Mouse (Mus musculus) right cerebral cortex, postnatal 10 days (tissue): Measurements from ENCODE around the gene Ptprg.

Source experiments
- DNase-seq, 2 experiments: peaks; one replicate each; pipeline ENCODE4 v3.0.0; 2021; ENCODE audit warnings: low spot score in 2 of 2

Ptprg gene

GRCm38 (mm10) chr14:11564456-11564855 lies 11.1 kb downstream of the Ptprg start:
- DNase-seq: no peak

- DNase-seq: no peak
Observed at GRCm38 (mm10) chr14:11565283-11565682, 12.0 kb downstream of the Ptprg start.

GRCm38 (mm10) chr14:11569734-11570133 lies 16.4 kb downstream of the Ptprg start:
- no peak for DNase-seq

- no peak for DNase-seq
Observed at GRCm38 (mm10) chr14:11571766-11572394, 18.5 kb downstream of the Ptprg start.

GRCm38 (mm10) chr14:11572395-11572784 lies 19.1 kb downstream of the Ptprg start:
- no peak for DNase-seq

GRCm38 (mm10) chr14:11573710-11574109 lies 20.4 kb downstream of the Ptprg start:
- DNase-seq: no peak

- DNase-seq: no peak
Observed at GRCm38 (mm10) chr14:11577276-11577909, 24.1 kb downstream of the Ptprg start.

- DNase-seq: no peak
Observed at GRCm38 (mm10) chr14:11577910-11578309, 24.6 kb downstream of the Ptprg start.

GRCm38 (mm10) chr14:11578492-11578967 lies 25.2 kb downstream of the Ptprg start:
- DNase-seq: no peak

- DNase-seq: no peak
Observed at GRCm38 (mm10) chr14:11579950-11580349, 26.6 kb downstream of the Ptprg start.

GRCm38 (mm10) chr14:11584263-11584662 lies 30.9 kb downstream of the Ptprg start:
- no peak for DNase-seq

- DNase-seq: no peak
Observed at GRCm38 (mm10) chr14:11584929-11585633, 31.7 kb downstream of the Ptprg start.

GRCm38 (mm10) chr14:11590387-11590786 lies 37.1 kb downstream of the Ptprg start:
- DNase-seq: no peak

- DNase-seq: no peak
Observed at GRCm38 (mm10) chr14:11592650-11593049, 39.3 kb downstream of the Ptprg start.

- DNase-seq: no peak
Observed at GRCm38 (mm10) chr14:11594336-11594735, 41.0 kb downstream of the Ptprg start.

- no peak for DNase-seq
Observed at GRCm38 (mm10) chr14:11604133-11604865, 51.0 kb downstream of the Ptprg start.

- DNase-seq: no peak
Observed at GRCm38 (mm10) chr14:11608366-11608765, 55.0 kb downstream of the Ptprg start.

GRCm38 (mm10) chr14:11609857-11610582 lies 56.7 kb downstream of the Ptprg start:
- DNase-seq: no peak

GRCm38 (mm10) chr14:11612426-11612825 lies 59.1 kb downstream of the Ptprg start:
- no peak for DNase-seq

GRCm38 (mm10) chr14:11613146-11613545 lies 59.8 kb downstream of the Ptprg start:
- DNase-seq: no peak

- DNase-seq: no peak
Observed at GRCm38 (mm10) chr14:11615697-11616096, 62.4 kb downstream of the Ptprg start.
